Mouse (Mus musculus): ENCODE results near the gene Lmna. TPM values are rescaled to one million over a fixed set of nuclear protein-coding genes. Genes with fewer than 3 reads are reported as not detected.

Gene Lmna
- 100 to 1,000 TPM in 1 of 2 experiments, 10 to 100 TPM in 1; 99.2 to 106 TPM for total RNA-seq (2021)
- long read RNA-seq, experiment 1, transcript Lmna-205 (3 exons, 3,948 nt): minor isoform, 6 of 497 reads
- long read RNA-seq, experiment 1, transcript Lmna-201 (12 exons, 3,156 nt): minor isoform, 25 of 497 reads
- long read RNA-seq, experiment 1, transcript Lmna-203 (10 exons, 2,021 nt): major isoform, 81 of 497 reads
- long read RNA-seq, experiment 1, partial matches to known transcripts: 340 of 497 reads
- long read RNA-seq, experiment 1, other reads (novel, unspliced or antisense): 42 of 497 reads
- long read RNA-seq, experiment 2, transcript Lmna-203 (10 exons, 2,021 nt): major isoform, 109 of 419 reads
- long read RNA-seq, experiment 2, transcript Lmna-201 (12 exons, 3,156 nt): minor isoform, 60 of 419 reads
- long read RNA-seq, experiment 2, partial matches to known transcripts: 219 of 419 reads
- long read RNA-seq, experiment 2, other reads (novel, unspliced or antisense): 29 of 419 reads

DNA sequence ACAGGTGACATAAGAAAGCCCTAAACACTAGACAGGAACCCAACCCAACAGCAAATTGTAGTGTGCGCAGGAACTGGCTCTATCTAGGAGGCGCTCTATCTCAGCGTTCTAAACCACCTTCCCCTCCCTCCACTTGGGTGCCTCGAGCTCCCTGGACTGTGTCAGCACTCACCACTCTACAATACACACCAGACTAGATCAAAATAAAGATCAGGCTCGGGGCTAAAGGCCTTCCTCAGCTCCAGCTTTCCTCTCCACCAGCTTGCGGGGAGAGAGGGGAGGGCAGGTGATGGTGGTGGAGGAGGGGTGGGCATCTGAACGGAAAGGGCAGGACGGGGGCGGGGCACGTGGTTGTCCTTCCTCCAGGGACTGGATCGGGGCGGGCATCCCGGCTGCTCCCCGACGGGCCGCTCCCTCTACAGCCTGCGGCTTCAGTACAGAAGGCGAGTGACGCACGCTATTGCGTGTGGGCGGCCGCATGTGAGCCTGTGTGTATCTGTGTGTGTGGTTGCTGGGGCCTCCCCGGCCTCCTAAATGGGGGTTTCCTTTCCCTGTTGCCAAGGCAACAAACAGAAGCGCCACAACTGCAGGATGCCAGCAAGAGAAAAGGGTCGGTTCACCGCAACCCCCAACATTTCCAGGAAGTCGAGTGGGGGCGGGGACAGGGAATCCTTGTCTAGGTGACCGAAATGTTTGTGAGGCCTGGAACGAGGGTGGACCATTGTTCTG is at the start of gene Lmna:
Gene Lmna, minus strand, starts transcription at position 265 of the 729 bp plus-strand sequence.
- DNase-seq: peak; percentile 94

DNA sequence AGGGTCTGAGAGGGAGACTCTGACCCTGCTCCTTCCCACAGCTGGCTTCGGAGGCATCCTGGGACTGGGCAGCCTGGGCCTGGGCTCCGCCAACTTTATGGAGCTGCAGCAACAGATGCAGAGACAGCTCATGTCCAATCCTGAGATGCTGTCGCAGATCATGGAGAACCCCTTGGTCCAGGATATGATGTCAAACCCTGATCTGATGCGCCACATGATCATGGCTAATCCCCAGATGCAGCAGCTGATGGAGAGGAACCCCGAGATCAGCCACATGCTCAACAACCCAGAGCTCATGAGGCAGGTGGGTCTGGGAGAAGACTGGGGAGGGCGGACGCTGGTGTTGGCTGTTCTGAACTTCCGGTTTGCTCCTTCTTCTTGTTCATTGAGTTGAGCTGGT is 46.9 kb upstream of the Lmna start:
- no peak for DNase-seq

DNA sequence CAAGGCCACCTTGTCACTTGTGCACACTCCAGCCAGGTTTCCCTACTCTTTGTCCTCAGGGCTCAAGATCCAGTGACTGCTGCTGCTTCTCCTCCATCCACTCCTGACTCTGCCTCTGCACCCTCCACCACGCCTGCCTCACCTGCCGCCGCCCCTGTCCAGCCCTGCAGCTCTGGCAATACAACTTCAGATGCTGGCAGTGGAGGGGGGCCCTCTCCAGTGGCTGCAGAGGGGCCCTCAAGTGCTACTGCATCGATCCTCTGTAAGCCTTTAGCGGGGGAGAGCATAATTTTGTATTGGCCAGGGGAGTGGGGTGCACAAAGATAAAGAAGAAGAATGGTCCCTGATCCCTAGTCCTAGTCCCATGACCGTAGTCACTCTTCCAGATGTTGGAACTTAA is 46.0 kb upstream of the Lmna start:
- no peak for DNase-seq

DNA sequence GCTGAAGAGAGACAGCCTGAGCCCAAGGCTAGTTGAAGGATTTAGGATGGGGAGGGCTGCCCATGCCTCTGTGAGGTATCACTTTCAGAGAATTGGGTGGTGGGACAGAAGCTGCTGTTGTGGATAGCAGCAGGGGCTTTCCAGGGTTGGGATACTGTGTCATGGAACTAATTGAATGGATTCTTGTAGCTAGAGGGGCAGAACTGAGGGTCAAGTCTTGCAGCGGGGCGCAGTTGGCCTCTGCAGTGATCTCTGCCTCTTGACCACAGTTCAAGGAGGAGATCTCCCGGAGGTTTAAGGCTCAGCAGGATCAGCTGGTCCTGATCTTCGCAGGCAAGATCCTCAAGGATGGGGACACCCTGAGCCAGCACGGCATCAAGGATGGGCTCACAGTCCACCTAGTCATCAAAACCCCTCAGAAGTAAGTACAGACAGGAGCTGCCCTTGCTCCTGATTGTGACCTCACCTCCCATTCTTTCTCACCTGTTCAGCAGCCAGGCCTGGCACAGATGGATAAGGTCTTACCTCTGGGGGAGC is 45.4 kb upstream of the Lmna start:
- no peak for DNase-seq

DNA sequence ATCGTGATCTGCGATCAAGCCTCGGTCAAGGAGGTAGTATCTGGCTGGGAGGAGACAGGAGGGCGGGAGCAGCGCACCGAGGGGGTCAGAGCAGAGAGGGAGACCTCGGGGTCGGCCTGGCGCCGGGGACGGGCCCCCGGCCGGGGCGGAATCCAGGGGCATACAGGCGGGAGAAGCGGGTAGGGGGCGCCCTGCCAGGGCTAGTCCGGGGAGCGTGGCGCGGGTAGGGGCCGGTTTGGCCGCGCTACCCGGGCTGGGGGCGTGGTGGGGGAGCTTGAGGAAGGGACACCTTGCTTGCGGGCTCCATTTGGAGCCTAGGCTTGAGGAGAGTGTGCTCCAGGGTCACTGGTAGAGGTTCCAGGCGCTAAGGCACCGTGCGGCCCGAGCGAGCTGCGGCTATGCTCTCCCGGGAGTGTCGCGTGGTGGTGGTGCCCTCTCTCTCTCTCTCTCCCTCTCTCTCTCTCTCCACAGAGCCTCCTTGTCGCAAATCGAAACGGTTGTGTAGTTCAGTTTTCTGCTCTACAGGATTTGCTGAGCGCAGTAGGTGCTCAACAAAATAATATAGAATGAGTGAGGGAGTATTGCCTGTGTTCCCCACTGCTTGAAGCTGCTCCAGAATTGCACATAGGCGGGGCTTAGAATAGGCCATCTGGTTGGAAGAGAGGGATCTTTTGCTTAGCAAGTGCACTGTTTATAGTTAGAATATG is 44.3 kb upstream of the Lmna start:
- no peak for DNase-seq

- peak; percentile 94 for DNase-seq
Observed at GRCm38 (mm10) chr3:88553525-88553879, 43.7 kb upstream of the Lmna start, which contains the start of gene Ubqln4. Gene Ubqln4 (plus strand): TSS chr3:88553758.

DNA sequence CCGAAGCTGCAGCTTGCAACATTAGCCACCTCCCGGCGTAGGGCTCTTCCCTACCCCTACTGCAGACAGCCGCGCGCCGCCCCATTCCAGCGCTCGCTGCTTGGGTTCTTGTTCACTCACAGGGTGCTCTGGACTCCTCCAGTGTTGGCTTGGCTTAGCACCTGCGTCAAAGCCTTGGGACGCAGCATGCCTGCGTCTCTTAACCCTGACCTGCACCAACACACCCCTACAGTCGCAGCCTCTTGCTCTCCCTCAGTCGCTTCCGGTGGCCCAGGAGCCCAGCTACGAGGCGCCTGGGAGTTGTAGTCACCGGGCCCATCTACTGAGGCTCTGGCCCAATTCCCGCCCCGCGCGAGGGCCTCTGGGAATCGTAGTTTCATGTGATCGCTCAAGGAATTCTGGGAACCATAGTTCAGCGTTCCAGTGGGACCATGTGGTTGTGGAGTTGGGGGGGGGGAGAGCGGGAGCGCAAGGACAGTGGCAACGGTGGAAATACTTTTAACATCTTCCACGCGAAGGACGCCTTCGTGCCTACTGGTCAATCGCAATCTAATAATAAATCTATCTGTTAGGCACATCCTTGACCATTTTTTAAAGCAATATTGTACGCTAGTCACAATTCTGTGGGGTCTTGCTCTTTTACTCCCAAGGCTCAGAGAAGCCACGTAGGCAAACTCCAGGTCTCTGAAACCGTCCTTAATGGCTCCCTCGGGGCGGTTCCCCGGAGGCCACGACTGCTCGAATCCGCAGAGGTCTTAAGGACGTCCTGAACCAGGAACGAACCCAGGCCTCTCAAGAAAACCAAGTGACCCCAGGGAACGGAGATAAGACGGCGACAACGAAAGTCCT is 43.1 kb upstream of the Lmna start, which contains the start of gene Lamtor2:
Gene Lamtor2, minus strand, starts transcription at position 399 of the 849 bp plus-strand sequence.
- DNase-seq: peak; percentile 98

GRCm38 (mm10) chr3:88552082-88552645 is 42.4 kb upstream of the Lmna start:
- no peak for DNase-seq

DNA sequence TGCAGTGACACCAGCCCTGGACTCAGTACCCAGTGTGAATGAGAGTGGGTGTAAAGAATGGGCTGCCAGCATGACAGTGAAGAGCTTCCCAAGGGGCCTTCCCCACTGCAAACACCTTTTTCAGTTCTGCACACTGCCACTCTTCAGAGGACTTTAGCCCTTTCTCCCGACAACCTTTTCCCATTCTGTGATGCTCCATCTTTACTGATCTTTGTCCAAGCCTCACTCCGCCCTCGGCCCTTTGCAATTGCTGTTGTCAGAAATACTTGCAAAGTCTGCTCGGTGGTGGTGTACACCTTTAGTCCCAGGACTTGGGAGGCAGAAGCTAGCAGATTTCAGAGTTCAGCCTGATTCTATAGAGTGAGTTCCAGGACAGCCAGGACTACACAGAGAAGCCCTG is 41.8 kb upstream of the Lmna start:
- no peak for DNase-seq

- no peak for DNase-seq
Observed at GRCm38 (mm10) chr3:88548180-88548917, 38.6 kb upstream of the Lmna start, which contains the start of gene Rab25. Gene Rab25 (minus strand): TSS chr3:88548300.

DNA sequence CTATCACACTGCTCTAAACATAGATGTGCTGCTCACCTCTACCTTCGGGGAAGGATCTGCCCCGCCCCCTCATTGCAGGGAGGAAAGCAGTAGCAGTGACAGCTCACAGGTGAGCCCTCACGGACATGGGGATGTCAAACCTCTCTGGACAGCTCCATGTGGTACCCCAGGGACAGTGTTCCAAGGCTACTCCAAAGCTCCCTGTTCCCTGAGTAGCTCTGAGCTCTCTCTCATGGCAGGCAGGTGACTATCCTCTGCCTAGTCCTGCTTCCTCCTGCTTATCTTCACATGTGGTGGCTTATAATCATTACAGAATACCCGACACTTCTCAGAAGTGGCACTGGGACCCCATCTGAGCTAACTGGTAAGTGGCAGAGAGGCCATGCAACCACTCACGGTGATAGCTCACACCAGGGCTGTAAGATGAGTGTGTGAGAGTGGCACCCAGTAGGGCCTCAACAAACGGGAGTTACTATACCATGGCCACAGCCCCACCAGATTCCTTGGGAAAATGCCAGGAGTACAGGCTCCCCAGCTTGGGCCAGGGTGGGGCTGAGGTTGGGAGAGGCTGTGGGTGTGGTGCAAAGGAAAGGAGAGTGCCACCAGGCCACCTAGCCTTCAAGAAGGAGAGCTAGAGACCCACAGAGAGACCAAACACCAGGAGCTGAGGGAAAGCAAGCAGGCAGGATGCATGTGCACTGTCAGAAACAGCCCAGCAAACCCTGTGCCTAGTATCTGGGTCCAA is 37.1 kb upstream of the Lmna start:
- no peak for DNase-seq

- no peak for DNase-seq
Observed at GRCm38 (mm10) chr3:88544955-88545591, 35.3 kb upstream of the Lmna start.

DNA sequence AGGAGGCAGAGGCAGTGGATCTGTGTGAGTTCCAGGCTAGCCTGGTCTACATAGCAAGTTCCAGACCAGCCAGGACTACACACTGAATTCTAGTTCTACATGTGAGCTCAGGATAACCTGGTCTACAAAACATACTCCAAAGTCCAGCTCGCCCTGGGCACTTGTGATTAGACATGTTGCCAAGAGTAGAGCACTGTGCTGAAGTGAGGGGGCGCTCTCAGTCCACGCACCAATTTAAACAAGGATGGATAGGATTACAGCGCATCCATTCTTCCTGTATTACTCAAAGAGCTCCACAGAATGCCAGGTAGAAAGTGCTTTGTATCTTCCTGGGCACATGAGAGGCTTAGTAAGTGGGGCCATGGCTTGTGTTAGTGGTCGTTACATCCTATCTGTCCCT is 34.8 kb upstream of the Lmna start:
- DNase-seq: no peak

DNA sequence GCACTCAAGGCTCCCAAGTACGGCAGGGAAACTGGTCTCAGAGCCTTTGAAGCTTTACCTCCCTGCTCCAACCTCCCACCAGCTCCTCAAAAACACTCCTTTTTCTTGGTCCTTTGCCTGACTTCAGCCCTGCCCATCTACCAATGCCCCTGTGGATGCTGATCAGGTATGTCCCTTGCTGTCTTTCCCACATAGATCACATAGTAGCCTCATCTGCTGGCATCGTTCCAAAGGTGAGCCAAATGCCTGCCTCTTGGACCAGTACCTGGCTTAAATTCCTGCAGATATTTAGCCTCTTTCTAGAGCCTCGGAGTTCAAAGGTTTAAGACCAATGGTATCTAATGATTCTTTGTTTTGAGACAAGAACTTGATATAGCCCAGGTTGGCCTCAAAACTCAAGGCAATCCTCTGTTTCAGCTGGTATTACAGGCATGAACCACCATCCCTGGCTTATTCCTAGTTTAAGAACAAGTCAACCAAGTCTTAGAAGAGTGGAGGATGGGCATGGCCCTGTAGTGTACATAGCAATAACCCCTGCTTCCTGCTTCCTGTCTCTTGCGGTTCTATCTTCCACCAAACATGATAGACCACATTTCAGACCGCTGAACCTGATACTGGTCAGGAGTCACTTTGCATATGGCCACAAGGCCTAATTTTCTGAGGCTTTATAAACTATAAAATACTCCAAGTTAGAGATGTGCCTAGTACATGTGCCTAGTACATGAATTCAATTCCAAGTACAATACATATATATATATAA is 34.1 kb upstream of the Lmna start:
- no peak for DNase-seq

GRCm38 (mm10) chr3:88543174-88543573 is 33.4 kb upstream of the Lmna start:
- DNase-seq: no peak

DNA sequence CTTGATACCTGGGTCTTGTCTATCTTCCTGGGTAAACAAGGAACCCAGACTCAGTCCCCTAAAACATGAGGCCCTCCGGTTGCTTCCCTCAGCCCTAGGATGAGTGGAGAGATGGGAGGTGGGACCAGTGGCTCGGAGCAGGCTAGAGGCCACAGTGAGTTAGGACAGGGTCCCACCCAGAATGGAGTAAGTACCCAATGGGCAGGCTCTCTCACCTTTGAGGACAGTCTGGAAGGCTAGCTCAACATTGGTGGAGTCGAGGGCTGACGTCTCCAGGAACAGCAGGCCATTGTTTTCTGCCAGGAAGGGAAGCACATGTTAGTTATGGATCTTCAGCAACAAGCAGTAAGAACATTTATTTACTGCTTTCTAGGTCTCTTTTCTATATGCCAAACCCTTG is 32.7 kb upstream of the Lmna start:
- DNase-seq: no peak

DNA sequence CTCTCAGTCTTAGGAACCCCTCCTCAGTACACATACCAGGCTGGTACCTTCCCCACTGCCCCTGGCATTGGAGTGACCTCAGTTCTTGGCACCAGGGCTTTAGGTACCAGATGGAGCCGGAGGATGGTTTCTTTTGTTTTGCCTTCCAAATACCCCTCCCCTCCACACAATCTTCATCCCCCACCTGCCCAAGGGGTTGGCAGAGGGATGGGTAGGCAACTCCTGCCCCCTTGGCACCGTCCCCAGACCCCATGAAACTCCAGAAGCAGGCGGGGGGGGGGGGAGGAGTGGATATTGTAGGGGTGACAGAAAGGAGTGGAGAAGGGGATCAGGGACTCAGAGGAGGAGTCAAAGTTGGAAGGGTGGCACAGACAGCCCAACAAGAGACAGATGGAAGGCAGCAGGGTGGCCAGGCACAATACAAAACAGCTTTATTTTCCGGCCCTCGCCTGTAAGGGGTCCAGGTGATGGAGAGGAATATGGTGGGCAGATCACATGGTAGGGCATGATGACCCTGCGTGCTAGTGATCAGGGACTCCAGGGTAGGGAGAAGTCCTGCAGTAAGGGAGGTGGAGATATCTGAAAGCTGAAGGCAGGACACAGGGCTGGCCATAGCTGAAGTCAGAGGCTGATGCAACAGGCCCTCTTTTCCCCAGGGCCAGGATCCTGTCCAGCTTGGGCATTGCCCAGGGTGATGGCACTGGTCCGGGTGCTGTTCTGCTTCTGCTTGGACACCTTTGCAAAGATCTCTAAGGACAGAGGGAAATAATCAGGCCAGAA is 32.1 kb upstream of the Lmna start:
- DNase-seq: no peak
